In the genomic region with DNA sequence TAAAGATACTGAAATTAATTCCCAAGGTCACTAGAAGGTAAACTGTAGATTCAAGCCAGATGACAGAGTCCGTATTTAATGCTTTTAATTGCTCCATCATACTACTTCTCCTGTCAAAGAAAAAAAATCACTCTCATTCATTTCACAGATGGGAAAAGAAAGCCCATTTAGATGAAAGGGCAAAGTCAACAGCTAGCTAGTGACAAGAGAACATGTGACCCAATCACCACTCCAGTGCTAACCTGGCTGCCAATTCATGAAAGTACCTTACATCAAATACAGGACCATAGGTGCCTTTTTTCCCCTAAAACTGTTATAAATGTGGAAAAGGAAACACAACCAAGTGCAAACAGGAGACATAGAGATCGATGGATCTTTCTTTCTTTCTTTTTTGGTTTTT, we compare ENCODE assay signal across 18 mouse cellular contexts. TPM values are rescaled to one million over a fixed set of nuclear protein-coding genes. Genes with fewer than 3 reads are reported as not detected.
A peak's percentile ranks its signal among the peaks of the same experiment; 100 is the strongest.
DNase-seq lines count a peak whose midpoint lies in the region; ATAC-seq and TF ChIP-seq lines count a peak whose summit lies in the region.
"Had no signal": no experiment of that assay in that cellular context is flagged by ENCODE, and none has a peak within 500 bp of the region (broad histone marks: within the 10 kb centered on the region; RNA-seq: fewer than 3 reads in every experiment).

No protein-coding gene starts in this region.

- peaks cover 16% of the 10 kb centered on the region for H3K36me3 ChIP-seq in erythroblast, embryonic 14.5 days (ENCODE audit: control insufficient read depth)
- peaks cover 10% of the 10 kb centered on the region for H3K36me3 ChIP-seq in heart, postnatal 0 days (replicated peaks; ENCODE audit: control insufficient read depth, insufficient read depth, low read length)
- no peaks in the 10 kb centered on the region for H3K36me3 ChIP-seq in lung, embryonic 15.5 days
- H3K36me3 ChIP-seq in stomach, postnatal 0 days (ENCODE audit: control insufficient read depth, insufficient read depth, low read length): 0 out of 2 replicates have a peak, but pooled peaks cover 3% of the 10 kb centered on the region
- H3K36me3 ChIP-seq: midbrain, embryonic 15.5 days had no signal

- no peak for DNase-seq in heart, postnatal 0 days (ENCODE audit: low spot score)
- no peak for DNase-seq in heart, postnatal 10 days
- no peak for DNase-seq in lung, postnatal 4 days
- no peak for DNase-seq in stomach, postnatal 0 days (ENCODE audit: low spot score)
- DNase-seq in embryo, embryonic 11 days: no peak
- DNase-seq: adrenal gland, postnatal 25 days; cerebellum, adult 9-11 months; kidney, postnatal 25 days; lung, adult 18-20 months had no signal

- ATAC-seq in erythroblast, adult 5-6 weeks (replicated peaks; ENCODE audit: low FRiP score, poor library complexity, severe bottlenecking): no peak
- no peak for ATAC-seq in heart, postnatal 0 days (ENCODE audit: insufficient read depth, low read depth)
- ATAC-seq in lung, embryonic 15.5 days (ENCODE audit: borderline replicate concordance, extremely low read depth, low FRiP score, low TSS enrichment): no peak
- no peak for ATAC-seq in stomach, postnatal 0 days (ENCODE audit: low FRiP score, low TSS enrichment)
- ATAC-seq: midbrain, embryonic 15.5 days had no signal

- no peak for TF ChIP-seq CTCF in heart, postnatal 0 days (IDR thresholded peaks at IDR 0.05; ENCODE audit: low read depth)
- no peak for TF ChIP-seq CTCF in stomach, postnatal 0 days (IDR thresholded peaks at IDR 0.05; ENCODE audit: low read depth)

- peak overlapping the region; percentile 26 for H3K27ac ChIP-seq in heart, postnatal 0 days (ENCODE audit: low read depth)
- no peak overlapping the region for H3K27ac ChIP-seq in lung, embryonic 15.5 days
- H3K27ac ChIP-seq in stomach, postnatal 0 days (replicated peaks): no peak overlapping the region
- H3K27ac ChIP-seq: forebrain, embryonic 10.5 days; midbrain, embryonic 15.5 days had no signal

- peak overlapping the region; percentile 38 for H3K4me2 ChIP-seq in heart, postnatal 0 days (ENCODE audit: low read depth, low read length)
- no peak overlapping the region for H3K4me2 ChIP-seq in lung, embryonic 15.5 days
- 0 out of 2 replicates have a peak overlapping the region, but pooled peaks have one; percentile 14 for H3K4me2 ChIP-seq in stomach, postnatal 0 days (replicated peaks; ENCODE audit: low read depth)

- intact Hi-C loops in heart, postnatal 10 days (cut with DNase I): no loop called here

- 92% methylated on average over 2 of the region's 2 CpGs for WGBS in heart, postnatal 0 days
- WGBS in lung, embryonic 15.5 days: 90% methylated on average over 2 of the region's 2 CpGs
- 84% methylated on average over 2 of the region's 2 CpGs for WGBS in stomach, postnatal 0 days

- TF ChIP-seq EP300 in heart, postnatal 0 days (IDR thresholded peaks at IDR 0.05; ENCODE audit: low read depth): no peak
- TF ChIP-seq EP300 in stomach, postnatal 0 days (optimal IDR thresholded peaks at IDR 0.05): no peak

- peaks cover 31% of the 10 kb centered on the region for H3K4me1 ChIP-seq in erythroblast, embryonic 14.5 days (ENCODE audit: control insufficient read depth)
- peaks cover 18% of the 10 kb centered on the region for H3K4me1 ChIP-seq in heart, postnatal 0 days (ENCODE audit: control insufficient read depth, insufficient read depth)
- peaks cover 18% of the 10 kb centered on the region for H3K4me1 ChIP-seq in lung, embryonic 15.5 days
- no peaks in the 10 kb centered on the region for H3K4me1 ChIP-seq in stomach, postnatal 0 days (replicated peaks; ENCODE audit: control insufficient read depth, insufficient read depth)

- no peaks in the 10 kb centered on the region for H3K9me3 ChIP-seq in erythroblast, embryonic 14.5 days (ENCODE audit: control insufficient read depth, low read length)
- no peaks in the 10 kb centered on the region for H3K9me3 ChIP-seq in heart, postnatal 0 days (replicated peaks; ENCODE audit: control insufficient read depth, low read length)
- H3K9me3 ChIP-seq in lung, embryonic 15.5 days: no peaks in the 10 kb centered on the region
- H3K9me3 ChIP-seq in stomach, postnatal 0 days (ENCODE audit: control insufficient read depth, low read length): no peaks in the 10 kb centered on the region
- H3K9me3 ChIP-seq: forebrain, embryonic 10.5 days; midbrain, embryonic 15.5 days had no signal

- H3K9ac ChIP-seq in heart, postnatal 0 days (replicated peaks; ENCODE audit: low read depth, low read length): no peak overlapping the region
- H3K9ac ChIP-seq in lung, embryonic 15.5 days: no peak overlapping the region
- H3K9ac ChIP-seq in stomach, postnatal 0 days (ENCODE audit: low read length): no peak overlapping the region
- H3K9ac ChIP-seq: midbrain, embryonic 15.5 days had no signal

- H3K27me3 ChIP-seq in erythroblast, embryonic 14.5 days (ENCODE audit: control insufficient read depth): no peaks in the 10 kb centered on the region
- H3K27me3 ChIP-seq in heart, postnatal 0 days (ENCODE audit: control insufficient read depth, insufficient read depth, low read length): no peaks in the 10 kb centered on the region
- no peaks in the 10 kb centered on the region for H3K27me3 ChIP-seq in lung, embryonic 15.5 days
- H3K27me3 ChIP-seq in stomach, postnatal 0 days (ENCODE audit: control insufficient read depth, insufficient read depth, low read length): no peaks in the 10 kb centered on the region
- H3K27me3 ChIP-seq: midbrain, embryonic 15.5 days had no signal

- peak overlapping the region; percentile 19 for H3K4me3 ChIP-seq in erythroblast, embryonic 14.5 days (replicated peaks)
- 0 out of 2 replicates have a peak overlapping the region, but pooled peaks have one; percentile 94 for H3K4me3 ChIP-seq in heart, postnatal 0 days (ENCODE audit: low read depth, low read length)
- 0 out of 2 replicates have a peak overlapping the region, but pooled peaks have one; percentile 96 for H3K4me3 ChIP-seq in lung, embryonic 15.5 days
- no peak overlapping the region for H3K4me3 ChIP-seq in stomach, postnatal 0 days (ENCODE audit: low read depth, low read length)

RNA-seq across cellular contexts. Expression of gene Hadha, which starts 1.7 kb away (rescaled TPM):
- polyA plus RNA-seq in erythroblast, embryonic 14.5 days (2012): 3.3 and 6.4 TPM in 2 replicates
- total RNA-seq in erythroblast, adult 5-6 weeks (2015; ENCODE audit: low replicate concordance): 15.9 and 23.2 TPM in 2 replicates
- total RNA-seq in erythroblast, adult 5-6 weeks (2017; ENCODE audit: low replicate concordance): 73.7 and 102 TPM in 2 replicates
- total RNA-seq in heart, postnatal 0 days (2014; rRNA removed; ENCODE audit: low replicate concordance): 368 and 497 TPM in 2 replicates
- polyA plus RNA-seq in heart, postnatal 0 days (2015; fragmentation: Nextera tagmentation; extraction: Ambion mirVana): 722 and 748 TPM in 2 replicates
- total RNA-seq in heart, postnatal 10 days (2021): 1,000 to 10,000 TPM; 1,297 to 1,510 TPM
- 143 TPM in 2 replicates for polyA plus RNA-seq in lung, embryonic 15.5 days (2015; fragmentation: Nextera tagmentation; extraction: Ambion mirVana)
- polyA plus RNA-seq in stomach, postnatal 0 days (2015; fragmentation: Nextera tagmentation; extraction: Ambion mirVana): 201 and 213 TPM in 2 replicates

RNA-seq across cellular contexts. Expression of gene Hadhb, which starts 1.8 kb away (rescaled TPM):
- polyA plus RNA-seq in erythroblast, embryonic 14.5 days (2012): 2.8 and 4.6 TPM in 2 replicates
- total RNA-seq in erythroblast, adult 5-6 weeks (2015; ENCODE audit: low replicate concordance): 36.1 and 37.4 TPM in 2 replicates
- total RNA-seq in erythroblast, adult 5-6 weeks (2017; ENCODE audit: low replicate concordance): 30.8 and 35.7 TPM in 2 replicates
- total RNA-seq in heart, postnatal 0 days (2014; rRNA removed; ENCODE audit: low replicate concordance): 669 and 1,098 TPM in 2 replicates
- polyA plus RNA-seq in heart, postnatal 0 days (2015; fragmentation: Nextera tagmentation; extraction: Ambion mirVana): 1,207 and 1,270 TPM in 2 replicates
- total RNA-seq in heart, postnatal 10 days (2021): 1,000 to 10,000 TPM; 1,544 to 1,693 TPM
- 128 and 138 TPM in 2 replicates for polyA plus RNA-seq in lung, embryonic 15.5 days (2015; fragmentation: Nextera tagmentation; extraction: Ambion mirVana)
- polyA plus RNA-seq in stomach, postnatal 0 days (2015; fragmentation: Nextera tagmentation; extraction: Ambion mirVana): 323 and 350 TPM in 2 replicates

RNA-seq across cellular contexts. Expression of gene 3110082J24Rik, which starts 47.3 kb away (rescaled TPM):
- polyA plus RNA-seq in erythroblast, embryonic 14.5 days (2012): not detected in 2 replicates
- total RNA-seq in erythroblast, adult 5-6 weeks (2015; ENCODE audit: low replicate concordance): not detected in 2 replicates
- total RNA-seq in erythroblast, adult 5-6 weeks (2017; ENCODE audit: low replicate concordance): not detected in 2 replicates
- not detected in 2 replicates for total RNA-seq in heart, postnatal 0 days (2014; rRNA removed; ENCODE audit: low replicate concordance)
- not detected in 2 replicates for polyA plus RNA-seq in heart, postnatal 0 days (2015; fragmentation: Nextera tagmentation; extraction: Ambion mirVana)
- total RNA-seq in heart, postnatal 10 days (2021): not detected
- not detected in 2 replicates for polyA plus RNA-seq in lung, embryonic 15.5 days (2015; fragmentation: Nextera tagmentation; extraction: Ambion mirVana)
- polyA plus RNA-seq in stomach, postnatal 0 days (2015; fragmentation: Nextera tagmentation; extraction: Ambion mirVana): not detected in 2 replicates
- total RNA-seq: adrenal gland, postnatal 25 days; heart, adult 18-20 months; megakaryocyte, adult 5-6 weeks had no signal

RNA-seq across cellular contexts. Expression of gene Garem2, which starts 48.3 kb away (rescaled TPM):
- polyA plus RNA-seq in erythroblast, embryonic 14.5 days (2012): 0.02 TPM in 1 of 2 replicates, not detected in the other
- total RNA-seq in erythroblast, adult 5-6 weeks (2015; ENCODE audit: low replicate concordance): not detected in 2 replicates
- not detected in 2 replicates for total RNA-seq in erythroblast, adult 5-6 weeks (2017; ENCODE audit: low replicate concordance)
- total RNA-seq in heart, postnatal 0 days (2014; rRNA removed; ENCODE audit: low replicate concordance): 0.70 TPM in 1 of 2 replicates, not detected in the other
- polyA plus RNA-seq in heart, postnatal 0 days (2015; fragmentation: Nextera tagmentation; extraction: Ambion mirVana): 0.12 and 0.14 TPM in 2 replicates
- total RNA-seq in heart, postnatal 10 days (2021): under 1 TPM; 0.22 to 0.26 TPM
- polyA plus RNA-seq in lung, embryonic 15.5 days (2015; fragmentation: Nextera tagmentation; extraction: Ambion mirVana): 0.22 and 0.25 TPM in 2 replicates
- polyA plus RNA-seq in stomach, postnatal 0 days (2015; fragmentation: Nextera tagmentation; extraction: Ambion mirVana): 0.10 and 0.12 TPM in 2 replicates
- total RNA-seq: megakaryocyte, adult 5-6 weeks had no signal

RNA-seq across cellular contexts. Expression of gene Adgrf3, which starts 52.3 kb away (rescaled TPM):
- not detected in 2 replicates for polyA plus RNA-seq in erythroblast, embryonic 14.5 days (2012)
- not detected in 2 replicates for total RNA-seq in erythroblast, adult 5-6 weeks (2015; ENCODE audit: low replicate concordance)
- total RNA-seq in erythroblast, adult 5-6 weeks (2017; ENCODE audit: low replicate concordance): not detected in 2 replicates
- 0.08 and 0.43 TPM in 2 replicates for total RNA-seq in heart, postnatal 0 days (2014; rRNA removed; ENCODE audit: low replicate concordance)
- 0.23 and 0.60 TPM in 2 replicates for polyA plus RNA-seq in heart, postnatal 0 days (2015; fragmentation: Nextera tagmentation; extraction: Ambion mirVana)
- total RNA-seq in heart, postnatal 10 days (2021): under 1 TPM; 0.42 to 0.45 TPM
- polyA plus RNA-seq in lung, embryonic 15.5 days (2015; fragmentation: Nextera tagmentation; extraction: Ambion mirVana): 0.22 TPM in 1 of 2 replicates, not detected in the other
- polyA plus RNA-seq in stomach, postnatal 0 days (2015; fragmentation: Nextera tagmentation; extraction: Ambion mirVana): 0.12 and 0.24 TPM in 2 replicates
- total RNA-seq: adrenal gland, postnatal 25 days; layer of hippocampus, postnatal 10 days; left cerebral cortex, postnatal 10 days; megakaryocyte, adult 5-6 weeks had no signal
- polyA plus RNA-seq: forebrain, embryonic 10.5 days; midbrain, embryonic 15.5 days had no signal

Comparison
In these comparisons a context has a peak if more than half of its experiments do, and no peak if none do; other contexts are left out.
1. RNA of gene Hadha, which starts 1.7 kb away (polyA plus RNA-seq): 722 to 748 TPM in heart, postnatal 0 days, 201 to 213 TPM in stomach, postnatal 0 days and 143 TPM in lung, embryonic 15.5 days; 3.3 to 6.4 TPM in erythroblast, embryonic 14.5 days; every median in the first group is over 10 times any median in the second.
2. RNA of gene Hadhb, which starts 1.8 kb away (polyA plus RNA-seq): 1,207 to 1,270 TPM in heart, postnatal 0 days, 323 to 350 TPM in stomach, postnatal 0 days and 128 to 138 TPM in lung, embryonic 15.5 days; 2.8 to 4.6 TPM in erythroblast, embryonic 14.5 days; every median in the first group is over 10 times any median in the second.